Mouse (Mus musculus): ENCODE results near the gene Gpr61.

- TF ChIP-seq CTCF (IDR thresholded peaks at IDR 0.05) (no peak), EP300 (IDR thresholded peaks at IDR 0.05) (no peak)
Observed at GRCm38 (mm10) chr3:108174672-108175531, 20.2 kb upstream of the Gpr61 start.
